Mouse (Mus musculus) forebrain, embryonic 12.5 days (tissue): ENCODE data around the gene 5330417H12Rik. TPM values are rescaled to one million over a fixed set of nuclear protein-coding genes. Genes with fewer than 3 reads are reported as not detected.
A peak's percentile ranks its signal among the peaks of the same experiment; 100 is the strongest.

Experiments
- ATAC-seq: fragments of 200-750 bp; cut with Nextera tagmentation; 2 replicates; pipeline ENCODE4 v1.8.0; 2017; ENCODE audit warnings: moderate TSS enrichment; ENCODE audit not compliant: low FRiP score
- H3K27ac ChIP-seq: fragments of 300-500 bp; sonication (generic); 2 replicates; pipeline ENCODE4 v1.5.1; 2016; ENCODE audit warnings: mild to moderate bottlenecking
- H3K27me3 ChIP-seq: fragments of 300-500 bp; sonication (generic); 2 replicates; pipeline ENCODE4 v1.6.1; 2016; ENCODE audit warnings: mild to moderate bottlenecking
- H3K36me3 ChIP-seq: fragments of 300-500 bp; sonication (generic); replicated peaks from 2 replicates; pipeline ENCODE4 v1.6.1; 2016; ENCODE audit warnings: mild to moderate bottlenecking
- H3K4me1 ChIP-seq: fragments of 300-500 bp; sonication (generic); 2 replicates; pipeline ENCODE4 v1.6.1; 2016
- H3K4me2 ChIP-seq: fragments of 300-500 bp; sonication (generic); 2 replicates; pipeline ENCODE4 v1.6.1; 2016; ENCODE audit warnings: mild to moderate bottlenecking, moderate library complexity
- H3K4me3 ChIP-seq: fragments of 300-500 bp; sonication (generic); replicated peaks from 2 replicates; pipeline ENCODE4 v1.5.1; 2016; ENCODE audit warnings: mild to moderate bottlenecking
- H3K9ac ChIP-seq: fragments of 300-500 bp; sonication (generic); 2 replicates; pipeline ENCODE4 v1.6.1; 2016; ENCODE audit warnings: mild to moderate bottlenecking
- H3K9me3 ChIP-seq: fragments of 300-500 bp; sonication (generic); 2 replicates; pipeline ENCODE4 v1.6.1; 2016
- WGBS: fragments of 180-500 bp; shearing (Covaris S2); methylation state at CpG from one replicate; pipeline ENCODE4 v1.1.7; 2016; 5-methylcytosine and 5-hydroxymethylcytosine counted together
- polyA plus RNA-seq: library from polyadenylated mRNA; unstranded; fragments of >200 nt; fragmentation: Nextera tagmentation; extraction: Ambion mirVana; gene quantifications from 2 replicates; pipeline ENCODE4 v1.2.1, GENCODE M21; 2016

Gene 5330417H12Rik
- polyA plus RNA-seq = not detected in 2 replicates

DNA sequence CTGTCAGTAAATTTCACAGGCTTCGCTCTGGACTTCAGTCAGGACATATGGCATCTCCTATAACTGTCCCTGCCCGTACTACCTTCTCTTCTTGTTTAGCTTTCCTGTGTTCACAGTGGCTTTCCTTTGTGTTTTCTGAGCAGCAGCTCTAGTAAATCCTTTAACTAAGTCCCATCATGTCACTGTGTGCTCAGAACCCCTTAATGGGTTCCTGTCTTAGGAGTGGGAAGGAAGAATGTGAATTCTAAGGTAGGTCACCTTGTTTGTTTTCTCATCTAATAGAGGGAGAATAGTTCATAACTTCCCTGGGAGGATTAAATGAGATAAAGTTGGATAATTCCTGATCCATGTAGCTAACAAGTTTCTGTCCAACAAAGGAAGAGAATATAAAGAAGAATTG is at the start of gene 5330417H12Rik:
Gene 5330417H12Rik (minus strand): TSS at position 101 of the 400 bp plus-strand sequence.
- no peak for ATAC-seq
- H3K4me3 ChIP-seq = no peak within 1 kb of the TSS
- no peaks in the 10 kb centered on the region for H3K27me3 ChIP-seq
- H3K36me3 ChIP-seq = no peaks in the 10 kb centered on the region
- WGBS = 77% methylated on average over 2 of the region's 2 CpGs
- H3K4me2 ChIP-seq = no peak within 1 kb of the TSS
- H3K4me1 ChIP-seq = no peaks in the 10 kb centered on the region
- H3K27ac ChIP-seq = no peak within 1 kb of the TSS
- H3K9ac ChIP-seq = no peak within 1 kb of the TSS
- no peaks in the 10 kb centered on the region for H3K9me3 ChIP-seq

DNA sequence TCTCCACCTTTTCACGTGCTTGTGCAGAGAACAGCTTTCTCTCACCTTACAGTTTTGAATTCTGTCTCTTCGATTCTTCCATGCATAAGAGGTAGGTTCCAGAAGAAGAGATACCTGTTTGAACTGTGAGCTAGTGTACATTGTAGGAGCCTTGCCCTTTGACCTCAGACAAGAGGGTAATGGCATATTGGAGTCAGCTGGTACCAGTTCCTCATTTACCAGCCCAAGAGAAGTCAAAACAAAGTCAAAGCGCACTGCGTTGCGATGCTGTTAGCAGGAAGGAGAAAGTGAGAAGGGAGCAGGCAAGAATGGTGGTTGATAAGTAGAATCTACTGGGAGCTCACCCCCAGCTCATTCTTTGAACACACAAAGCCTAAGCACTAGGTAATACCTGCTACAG is 43.6 kb upstream of the 5330417H12Rik start:
- no peak overlapping the region for H3K4me2 ChIP-seq
- H3K36me3 ChIP-seq = no peaks in the 10 kb centered on the region
- 91% methylated on average over 5 of the region's 5 CpGs for WGBS
- H3K9me3 ChIP-seq = no peaks in the 10 kb centered on the region
- peaks cover 38% of the 10 kb centered on the region; the same call in 1 of the 2 replicates for H3K27me3 ChIP-seq
- no peak overlapping the region for H3K27ac ChIP-seq
- H3K9ac ChIP-seq = no peak overlapping the region
- no peak for ATAC-seq
- H3K4me1 ChIP-seq = peaks cover 34% of the 10 kb centered on the region
- no peak overlapping the region for H3K4me3 ChIP-seq

GRCm38 (mm10) chr7:107666262-107666902 is 41.4 kb upstream of the 5330417H12Rik start:
- Histone ChIP-seq H3K4me3 (peak overlapping the region; percentile 19), H3K27ac (peak overlapping the region; percentile 75; the same call in 1 of the 2 replicates), H3K9me3 (no peaks in the 10 kb centered on the region), H3K36me3 (no peaks in the 10 kb centered on the region), H3K4me2 (peak overlapping the region; percentile 48), H3K27me3 (peaks cover 41% of the 10 kb centered on the region; the same call in 1 of the 2 replicates), H3K9ac (peak overlapping the region; percentile 21; the same call in 1 of the 2 replicates), H3K4me1 (peaks cover 36% of the 10 kb centered on the region)
- WGBS = 42% methylated on average over 13 of the region's 13 CpGs
- ATAC-seq = no peak

DNA sequence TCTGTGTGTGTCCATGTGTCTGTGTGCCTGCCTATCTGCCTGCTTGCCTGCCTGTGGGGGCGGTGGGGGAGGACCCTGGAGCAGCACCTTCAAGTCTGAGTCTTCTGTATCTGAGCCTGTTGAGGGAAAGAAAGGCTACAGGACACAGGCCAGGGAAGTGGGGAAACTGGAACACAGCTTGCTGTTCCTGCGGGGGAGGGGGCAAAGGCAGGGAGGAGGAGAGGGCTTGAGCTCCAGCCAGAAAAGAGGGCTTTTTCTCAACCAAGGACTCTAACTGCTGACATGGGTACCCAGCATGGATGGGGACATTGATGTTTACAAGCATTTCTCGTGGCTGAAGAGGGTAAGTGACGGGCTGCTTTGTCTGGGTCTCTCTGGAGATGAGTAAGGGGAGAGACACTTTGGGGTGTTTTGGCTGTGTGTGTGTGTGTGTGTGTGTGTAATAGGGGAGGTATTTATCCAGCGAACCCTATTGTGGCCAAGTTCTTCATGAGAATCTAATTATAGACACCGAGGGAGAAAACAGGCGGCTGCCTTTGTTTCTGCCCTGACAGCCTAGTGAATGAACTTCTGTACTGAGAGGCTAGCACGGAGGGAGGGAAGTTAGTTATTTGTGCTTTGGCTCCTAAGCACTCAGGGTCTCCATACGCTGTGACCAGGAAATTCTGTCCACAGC is 40.8 kb upstream of the 5330417H12Rik start:
- H3K4me3 ChIP-seq = peak overlapping the region; percentile 19
- H3K27ac ChIP-seq = peak overlapping the region; percentile 75
- H3K9ac ChIP-seq = peak overlapping the region; percentile 21; the same call in 1 of the 2 replicates
- H3K36me3 ChIP-seq = no peaks in the 10 kb centered on the region
- ATAC-seq = peak; percentile 52
- peak overlapping the region; percentile 48 for H3K4me2 ChIP-seq
- WGBS = 5% methylated on average over 9 of the region's 9 CpGs
- H3K27me3 ChIP-seq = peaks cover 41% of the 10 kb centered on the region; the same call in 1 of the 2 replicates
- H3K4me1 ChIP-seq = peaks cover 36% of the 10 kb centered on the region
- H3K9me3 ChIP-seq = no peaks in the 10 kb centered on the region

GRCm38 (mm10) chr7:107665221-107665585 is 40.2 kb upstream of the 5330417H12Rik start:
- peaks cover 36% of the 10 kb centered on the region for H3K4me1 ChIP-seq
- H3K9ac ChIP-seq = peak overlapping the region; percentile 21; the same call in 1 of the 2 replicates
- peaks cover 41% of the 10 kb centered on the region; the same call in 1 of the 2 replicates for H3K27me3 ChIP-seq
- WGBS = 39% methylated on average over 4 of the region's 4 CpGs
- no peak overlapping the region for H3K4me3 ChIP-seq
- no peaks in the 10 kb centered on the region for H3K9me3 ChIP-seq
- H3K27ac ChIP-seq = peak overlapping the region; percentile 75
- peak overlapping the region; percentile 48 for H3K4me2 ChIP-seq
- no peaks in the 10 kb centered on the region for H3K36me3 ChIP-seq
- ATAC-seq = peak; percentile 3; the same call in 1 of the 2 replicates

DNA sequence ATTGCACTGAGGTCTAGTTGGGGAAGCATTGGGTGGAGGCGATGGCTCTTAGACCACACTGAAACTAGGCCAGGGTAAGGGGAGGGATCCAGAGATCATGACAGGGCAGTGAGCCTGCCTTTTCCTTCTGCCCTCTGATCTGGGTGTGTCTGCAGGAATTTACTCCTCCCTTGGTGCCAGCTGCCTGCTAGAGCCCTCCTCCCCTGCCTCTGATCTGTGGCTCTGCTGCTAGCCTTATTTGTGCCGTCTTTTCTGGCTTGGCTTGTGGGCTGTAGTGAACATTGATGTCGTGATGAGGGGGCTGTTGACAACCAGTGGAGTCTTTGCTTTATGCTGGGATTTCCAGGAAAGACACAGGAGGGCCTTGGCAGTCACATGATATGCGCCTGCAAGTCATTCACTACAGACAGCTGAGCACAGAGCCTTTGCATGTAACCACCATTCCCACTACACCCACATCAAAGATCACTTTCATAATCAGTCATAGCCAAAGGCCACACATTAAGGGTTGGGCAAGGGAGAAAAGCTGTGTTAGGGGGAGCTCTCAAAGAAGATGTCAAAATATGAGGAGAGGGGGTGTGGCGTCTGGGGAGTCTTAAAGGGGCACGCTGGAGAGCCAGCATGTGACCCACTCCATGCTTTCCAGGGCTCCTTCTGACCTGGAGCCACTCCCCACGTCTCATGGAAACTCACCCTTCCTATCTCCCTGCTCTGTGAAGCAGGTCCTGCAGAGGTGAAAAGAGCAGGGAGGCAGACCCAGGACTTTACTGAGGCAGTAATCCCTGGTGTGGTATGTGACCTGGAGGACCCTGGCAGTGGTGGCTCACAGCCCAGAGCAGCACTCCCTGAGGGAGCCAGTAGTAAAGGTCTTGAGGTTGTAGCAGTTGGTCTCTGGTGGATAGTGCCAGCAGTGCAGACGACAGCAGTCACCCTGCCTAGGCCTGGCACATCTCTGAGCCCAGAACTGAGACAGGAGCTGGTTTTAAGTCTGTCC is 39.4 kb upstream of the 5330417H12Rik start:
- Histone ChIP-seq H3K27me3 (peaks cover 41% of the 10 kb centered on the region; the same call in 1 of the 2 replicates), H3K27ac (peak overlapping the region; percentile 75; the same call in 1 of the 2 replicates), H3K4me2 (no peak overlapping the region), H3K9me3 (no peaks in the 10 kb centered on the region), H3K9ac (no peak overlapping the region), H3K4me1 (peaks cover 36% of the 10 kb centered on the region), H3K36me3 (no peaks in the 10 kb centered on the region), H3K4me3 (no peak overlapping the region)
- WGBS = 47% methylated on average over 8 of the region's 8 CpGs
- peak; percentile 34; the same call in 1 of the 2 replicates for ATAC-seq

GRCm38 (mm10) chr7:107663621-107664020 is 38.7 kb upstream of the 5330417H12Rik start:
- H3K9ac ChIP-seq = no peak overlapping the region
- H3K4me1 ChIP-seq = peaks cover 36% of the 10 kb centered on the region
- no peak for ATAC-seq
- H3K4me2 ChIP-seq = no peak overlapping the region
- no peak overlapping the region for H3K4me3 ChIP-seq
- no peaks in the 10 kb centered on the region for H3K9me3 ChIP-seq
- no peaks in the 10 kb centered on the region for H3K36me3 ChIP-seq
- WGBS = 90% methylated on average over 6 of the region's 6 CpGs
- peaks cover 34% of the 10 kb centered on the region; the same call in 1 of the 2 replicates for H3K27me3 ChIP-seq
- no peak overlapping the region for H3K27ac ChIP-seq

- no peak overlapping the region for H3K4me2 ChIP-seq
- H3K9me3 ChIP-seq = no peaks in the 10 kb centered on the region
- WGBS = 75% methylated on average over 5 of the region's 5 CpGs
- no peak overlapping the region for H3K9ac ChIP-seq
- peaks cover 19% of the 10 kb centered on the region; the same call in 1 of the 2 replicates for H3K27me3 ChIP-seq
- H3K4me1 ChIP-seq = peaks cover 32% of the 10 kb centered on the region
- no peak overlapping the region for H3K4me3 ChIP-seq
- H3K27ac ChIP-seq = no peak overlapping the region
- H3K36me3 ChIP-seq = no peaks in the 10 kb centered on the region
- no peak for ATAC-seq
Observed at GRCm38 (mm10) chr7:107661843-107662281, 36.9 kb upstream of the 5330417H12Rik start.

GRCm38 (mm10) chr7:107661189-107661842 is 36.4 kb upstream of the 5330417H12Rik start:
- WGBS = 16% methylated on average over 8 of the region's 8 CpGs
- H3K36me3 ChIP-seq = no peaks in the 10 kb centered on the region

GRCm38 (mm10) chr7:107659186-107659918 is 34.4 kb upstream of the 5330417H12Rik start:
- Histone ChIP-seq H3K4me2 (no peak overlapping the region), H3K9ac (no peak overlapping the region), H3K9me3 (no peaks in the 10 kb centered on the region), H3K4me3 (no peak overlapping the region), H3K27ac (no peak overlapping the region), H3K4me1 (peaks cover 8% of the 10 kb centered on the region), H3K36me3 (no peaks in the 10 kb centered on the region), H3K27me3 (0 out of 2 replicates have a peak, but pooled peaks cover 8% of the 10 kb centered on the region)
- no peak for ATAC-seq
- WGBS = 87% methylated on average over 8 of the region's 8 CpGs

More at GRCm38 (mm10) chr7:107661189-107661842, 36.4 kb upstream of the 5330417H12Rik start:
- H3K9ac ChIP-seq = no peak overlapping the region
- no peak overlapping the region for H3K4me3 ChIP-seq
- ATAC-seq = peak; percentile 81
- no peak overlapping the region for H3K27ac ChIP-seq
- 0 out of 2 replicates have a peak, but pooled peaks cover 13% of the 10 kb centered on the region for H3K27me3 ChIP-seq
- H3K4me2 ChIP-seq = no peak overlapping the region
- H3K9me3 ChIP-seq = no peaks in the 10 kb centered on the region
- peaks cover 27% of the 10 kb centered on the region for H3K4me1 ChIP-seq

DNA sequence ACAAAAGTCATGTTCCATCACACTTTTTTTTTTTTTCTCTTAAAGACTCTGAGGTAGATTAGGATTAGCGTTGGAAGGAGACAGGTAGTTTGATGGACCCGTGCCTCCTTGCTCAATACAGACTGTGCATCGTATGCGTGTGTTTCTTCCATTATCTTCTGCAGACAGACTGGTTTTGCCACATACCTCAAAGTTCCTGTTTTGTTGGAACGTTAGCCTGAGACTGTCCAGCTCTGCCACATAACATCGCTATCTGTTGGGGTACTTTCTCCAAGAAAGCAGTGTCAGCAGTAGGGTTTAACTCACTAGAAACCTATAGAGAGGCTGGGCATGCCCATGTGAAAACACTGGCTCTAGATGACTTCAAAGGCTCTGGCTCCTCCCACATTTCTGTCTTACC is 31.5 kb upstream of the 5330417H12Rik start:
- H3K36me3 ChIP-seq = no peaks in the 10 kb centered on the region
- no peak overlapping the region for H3K27ac ChIP-seq
- 93% methylated on average over 6 of the region's 6 CpGs for WGBS
- no peak overlapping the region for H3K4me2 ChIP-seq
- no peaks in the 10 kb centered on the region for H3K27me3 ChIP-seq
- peaks cover under 1% of the 10 kb centered on the region; the same call in 1 of the 2 replicates for H3K4me1 ChIP-seq
- H3K9me3 ChIP-seq = no peaks in the 10 kb centered on the region
- no peak for ATAC-seq
- no peak overlapping the region for H3K9ac ChIP-seq
- no peak overlapping the region for H3K4me3 ChIP-seq
